Mouse (Mus musculus): ENCODE data around the gene Sept6. TPM values are rescaled to one million over a fixed set of nuclear protein-coding genes. Genes with fewer than 3 reads are reported as not detected.

Gene Sept6
- total and polyA plus RNA-seq, 3 experiments = 94.1 to 180 (median 98.8) TPM

- Histone ChIP-seq H3K36me3 (replicated peaks in 1 of 2; ENCODE audit: control insufficient read depth in 1 of 2, insufficient read depth in 1 of 2, low read length in 1 of 2) (peaks cover 39 to 84% of the 10 kb centered on the region in 2 experiments), H3K79me2 (replicated peaks; ENCODE audit: control insufficient read depth, extremely low read depth, insufficient read depth, poor library complexity, severe bottlenecking) (no peaks in the 10 kb centered on the region), H3K27ac (ENCODE audit: insufficient read depth, low read depth) (no peak overlapping the region), H3K4me2 (ENCODE audit: insufficient read depth, low read depth, poor library complexity, severe bottlenecking) (no peak overlapping the region), H3K9ac (ENCODE audit: insufficient read depth, low read depth) (no peak overlapping the region), H3K27me3 (replicated peaks) (no peaks in the 10 kb centered on the region), H3K4me3 (replicated peaks in 1 of 3; ENCODE audit: low read depth in 2 of 3, low read length in 2 of 3, poor library complexity in 1 of 3) (no peak overlapping the region), H3K9me3 (replicated peaks; ENCODE audit: low read length) (no peaks in the 10 kb centered on the region), H3K4me1 (ENCODE audit: control insufficient read depth in 1 of 2, insufficient read depth in 2 of 2) (peaks cover 0 to 7% of the 10 kb centered on the region in 2 experiments; a peak in 1 of 4 replicates)
- in situ Hi-C loops (cut with MboI; ENCODE audit: low pct_ligation_motif_present, low pct_unique_long_range_greater_than_20kb, low sequenced_read_pairs) (no loop called here), dilution Hi-C loops (cut with MboI; ENCODE audit: extremely low pct_ligation_motif_present, extremely low pct_unique_long_range_greater_than_20kb, low sequenced_read_pairs) (no loop called here)
- DNase-seq (ENCODE audit: extremely low read depth) = no peak
- TF ChIP-seq MXI1 (IDR thresholded peaks at IDR 0.05; ENCODE audit: low read depth, low read length) (no peak), ZNF384 (IDR thresholded peaks at IDR 0.05; ENCODE audit: low read depth, low read length) (no peak), GABPA (IDR thresholded peaks at IDR 0.05; ENCODE audit: insufficient replicate concordance, low read depth, low read length) (no peak), POLR2A (IDR thresholded peaks at IDR 0.05; ENCODE audit: low read depth, low read length) (no peak), SIN3A (IDR thresholded peaks at IDR 0.05; ENCODE audit: low read length) (no peak)
Measured at GRCm38 (mm10) chrX:36935326-36935966, 56.1 kb downstream of the Sept6 start.

GRCm38 (mm10) chrX:36930574-36930973, 61.0 kb downstream of the Sept6 start:
- in situ Hi-C loops (cut with MboI; ENCODE audit: low pct_ligation_motif_present, low pct_unique_long_range_greater_than_20kb, low sequenced_read_pairs) (no loop called here), dilution Hi-C loops (cut with MboI; ENCODE audit: extremely low pct_ligation_motif_present, extremely low pct_unique_long_range_greater_than_20kb, low sequenced_read_pairs) (no loop called here)
- Histone ChIP-seq H3K4me3 (replicated peaks in 1 of 3; ENCODE audit: low read depth in 2 of 3, low read length in 2 of 3, poor library complexity in 1 of 3) (no peak overlapping the region), H3K4me1 (ENCODE audit: control insufficient read depth in 1 of 2, insufficient read depth in 2 of 2) (peaks cover 0 to 14% of the 10 kb centered on the region in 2 experiments; a peak in 2 of 4 replicates), H3K4me2 (ENCODE audit: insufficient read depth, low read depth, poor library complexity, severe bottlenecking) (no peak overlapping the region), H3K9me3 (replicated peaks; ENCODE audit: low read length) (no peaks in the 10 kb centered on the region), H3K27me3 (replicated peaks) (no peaks in the 10 kb centered on the region), H3K9ac (ENCODE audit: insufficient read depth, low read depth) (no peak overlapping the region), H3K27ac (ENCODE audit: insufficient read depth, low read depth) (no peak overlapping the region), H3K36me3 (replicated peaks in 1 of 2; ENCODE audit: control insufficient read depth in 1 of 2, insufficient read depth in 1 of 2, low read length in 1 of 2) (peaks cover 61 to 85% of the 10 kb centered on the region in 2 experiments), H3K79me2 (replicated peaks; ENCODE audit: control insufficient read depth, extremely low read depth, insufficient read depth, poor library complexity, severe bottlenecking) (no peaks in the 10 kb centered on the region)
- DNase-seq (ENCODE audit: extremely low read depth) = peak; percentile 10
- TF ChIP-seq ELF1 (IDR thresholded peaks at IDR 0.05; ENCODE audit: low read depth, low read length) = no peak
- TF ChIP-seq RAD21 (IDR thresholded peaks at IDR 0.05; ENCODE audit: low read depth, low read length) = peak; percentile 17
- no peak for TF ChIP-seq ZKSCAN1 (IDR thresholded peaks at IDR 0.05; ENCODE audit: borderline replicate concordance, low read depth, low read length)
- TF ChIP-seq ETS1 (conservative IDR thresholded peaks at IDR 0.05; ENCODE audit: low read depth, low read length) = no peak
- no peak for TF ChIP-seq NRF1 (IDR thresholded peaks at IDR 0.05; ENCODE audit: low read depth, low read length)
- TF ChIP-seq POLR2AphosphoS2 (IDR thresholded peaks at IDR 0.05; ENCODE audit: low read depth, low read length) = no peak
- TF ChIP-seq MAZ (IDR thresholded peaks at IDR 0.05; ENCODE audit: low read depth, low read length) = no peak
- TF ChIP-seq CTCF (conservative IDR thresholded peaks at IDR 0.05 in 1 of 2, IDR thresholded peaks at IDR 0.05 in 1 of 2; ENCODE audit: low read depth in 2 of 2, low read length in 2 of 2) = peak; percentile 21 to 46; a peak in 3 of 4 replicates
- TF ChIP-seq GABPA (IDR thresholded peaks at IDR 0.05; ENCODE audit: insufficient replicate concordance, low read depth, low read length) = no peak
- peak; percentile 50 for TF ChIP-seq SMC3 (IDR thresholded peaks at IDR 0.05; ENCODE audit: low read depth, low read length)

All from CH12.LX (cell line).